Mouse (Mus musculus): ENCODE data around the gene Mep1a. TPM values are rescaled to one million over a fixed set of nuclear protein-coding genes. Genes with fewer than 3 reads are reported as not detected.

The Mep1a gene
- polyA plus RNA-seq, 2 experiments: 0.21 TPM; not detected in 1

DNA sequence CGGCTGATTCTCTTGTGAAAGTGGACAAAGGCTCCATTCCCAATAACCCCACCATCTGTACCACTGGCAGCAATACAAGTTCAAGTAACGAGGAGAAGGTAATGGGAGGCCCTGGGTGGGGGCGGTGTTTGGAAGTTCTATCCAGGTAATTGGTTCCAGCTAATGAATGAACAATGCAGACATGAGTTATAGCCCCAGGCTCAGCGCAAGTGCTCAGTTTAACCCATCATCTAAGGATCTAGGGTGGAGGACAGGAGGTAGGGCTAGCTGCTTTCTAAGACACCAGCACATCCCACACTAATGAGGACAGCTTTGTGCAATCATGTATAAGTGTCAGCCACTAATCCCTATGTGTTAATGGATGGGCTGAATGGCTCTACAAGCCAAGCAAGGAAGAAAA is 8.2 kb upstream of the Mep1a start:
- DNase-seq (ENCODE audit: low spot score): no peak
- no peak for ATAC-seq (ENCODE audit: low FRiP score, low read depth)
- H3K9me3 ChIP-seq (ENCODE audit: control insufficient read depth, low read length): no peaks in the 10 kb centered on the region
- no peaks in the 10 kb centered on the region for H3K36me3 ChIP-seq (ENCODE audit: control insufficient read depth, insufficient read depth, low read length)
- H3K4me2 ChIP-seq (replicated peaks; ENCODE audit: low read depth, low read length, severe bottlenecking): no peak overlapping the region
- H3K27me3 ChIP-seq (ENCODE audit: control insufficient read depth, insufficient read depth, low read length): no peaks in the 10 kb centered on the region
- 27% methylated on average over 4 of the region's 4 CpGs for WGBS
- H3K4me1 ChIP-seq (ENCODE audit: control insufficient read depth, insufficient read depth, low read length): no peaks in the 10 kb centered on the region
- H3K9ac ChIP-seq (ENCODE audit: low read depth, low read length, severe bottlenecking): no peak overlapping the region
- no peak overlapping the region for H3K4me3 ChIP-seq (replicated peaks; ENCODE audit: low read length)
- no peak for TF ChIP-seq POLR2A (IDR thresholded peaks at IDR 0.05; ENCODE audit: borderline replicate concordance, extremely low read depth, insufficient read depth, insufficient read length)
- H3K27ac ChIP-seq (replicated peaks; ENCODE audit: low read depth, low read length): no peak overlapping the region

DNA sequence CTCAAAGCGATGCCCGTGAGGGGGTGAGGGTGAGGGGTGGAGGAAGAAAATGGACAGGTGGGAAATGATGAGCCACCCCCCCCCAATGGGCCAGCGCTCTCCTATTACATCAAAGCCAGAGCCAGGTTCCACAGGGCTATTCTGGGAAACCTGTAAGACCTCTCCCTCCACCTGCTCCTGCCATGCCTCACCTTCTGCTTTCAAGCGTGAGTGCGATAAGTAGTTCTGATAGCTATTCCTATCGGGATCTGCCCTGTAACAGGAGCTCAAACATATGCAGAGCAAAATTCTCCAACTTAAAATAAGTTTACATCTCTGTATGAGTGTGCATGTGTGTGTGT is 2.0 kb upstream of the Mep1a start:
- 63% methylated on average over 6 of the region's 6 CpGs for WGBS
- DNase-seq (ENCODE audit: low spot score) (no peak), ATAC-seq (ENCODE audit: low FRiP score, low read depth) (no peak)
- H3K9me3 ChIP-seq (ENCODE audit: control insufficient read depth, low read length): no peaks in the 10 kb centered on the region
- no peak overlapping the region for H3K4me2 ChIP-seq (replicated peaks; ENCODE audit: low read depth, low read length, severe bottlenecking)
- H3K27ac ChIP-seq (replicated peaks; ENCODE audit: low read depth, low read length): no peak overlapping the region
- no peak overlapping the region for H3K9ac ChIP-seq (ENCODE audit: low read depth, low read length, severe bottlenecking)
- H3K27me3 ChIP-seq (ENCODE audit: control insufficient read depth, insufficient read depth, low read length): no peaks in the 10 kb centered on the region
- H3K4me1 ChIP-seq (ENCODE audit: control insufficient read depth, insufficient read depth, low read length): no peaks in the 10 kb centered on the region
- no peak for TF ChIP-seq POLR2A (IDR thresholded peaks at IDR 0.05; ENCODE audit: borderline replicate concordance, extremely low read depth, insufficient read depth, insufficient read length)
- no peaks in the 10 kb centered on the region for H3K36me3 ChIP-seq (ENCODE audit: control insufficient read depth, insufficient read depth, low read length)
- H3K4me3 ChIP-seq (replicated peaks; ENCODE audit: low read length): no peak overlapping the region

DNA sequence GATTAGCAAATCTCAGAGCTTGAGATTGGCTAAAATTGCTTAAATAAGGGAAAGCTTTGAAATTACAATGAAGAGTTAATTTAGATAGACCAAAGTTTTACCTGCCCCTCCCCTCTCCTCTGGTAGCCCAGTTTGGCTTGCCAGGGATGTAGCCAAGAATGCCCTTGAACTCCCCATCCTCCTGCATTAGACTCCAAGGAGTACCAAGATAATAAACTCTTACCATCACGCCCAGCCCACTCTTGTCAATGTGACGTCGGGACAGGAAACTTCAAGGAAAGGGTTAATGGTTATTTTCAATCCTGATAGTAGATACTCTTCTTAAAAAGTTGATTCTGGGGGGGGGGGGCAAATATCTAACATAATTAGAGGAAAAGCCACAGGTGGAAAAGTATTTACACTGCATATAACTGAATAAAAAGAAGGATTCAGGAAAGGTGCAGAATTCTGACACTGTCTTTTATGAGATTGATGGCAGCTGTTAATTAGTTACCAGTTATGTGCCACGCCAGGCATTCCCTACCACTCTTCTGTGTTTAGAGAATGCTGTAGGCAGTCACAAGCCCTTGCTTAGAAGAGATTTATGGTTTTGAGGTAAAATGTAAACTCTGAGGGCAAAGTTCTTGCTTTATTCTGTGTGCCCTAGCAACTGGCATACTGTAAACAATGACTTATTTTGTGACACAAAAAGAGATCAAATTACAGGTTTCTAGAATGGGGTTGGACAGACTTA is 1.4 kb upstream of the Mep1a start:
- Histone ChIP-seq H3K4me2 (replicated peaks; ENCODE audit: low read depth, low read length, severe bottlenecking) (no peak overlapping the region), H3K36me3 (ENCODE audit: control insufficient read depth, insufficient read depth, low read length) (no peaks in the 10 kb centered on the region), H3K27ac (replicated peaks; ENCODE audit: low read depth, low read length) (no peak overlapping the region), H3K4me3 (replicated peaks; ENCODE audit: low read length) (no peak overlapping the region), H3K27me3 (ENCODE audit: control insufficient read depth, insufficient read depth, low read length) (no peaks in the 10 kb centered on the region), H3K9me3 (ENCODE audit: control insufficient read depth, low read length) (no peaks in the 10 kb centered on the region), H3K9ac (ENCODE audit: low read depth, low read length, severe bottlenecking) (no peak overlapping the region), H3K4me1 (ENCODE audit: control insufficient read depth, insufficient read depth, low read length) (no peaks in the 10 kb centered on the region)
- WGBS: 55% methylated on average over 4 of the region's 4 CpGs
- no peak for DNase-seq (ENCODE audit: low spot score)
- ATAC-seq (ENCODE audit: low FRiP score, low read depth): no peak
- TF ChIP-seq POLR2A (IDR thresholded peaks at IDR 0.05; ENCODE audit: borderline replicate concordance, extremely low read depth, insufficient read depth, insufficient read length): no peak

DNA sequence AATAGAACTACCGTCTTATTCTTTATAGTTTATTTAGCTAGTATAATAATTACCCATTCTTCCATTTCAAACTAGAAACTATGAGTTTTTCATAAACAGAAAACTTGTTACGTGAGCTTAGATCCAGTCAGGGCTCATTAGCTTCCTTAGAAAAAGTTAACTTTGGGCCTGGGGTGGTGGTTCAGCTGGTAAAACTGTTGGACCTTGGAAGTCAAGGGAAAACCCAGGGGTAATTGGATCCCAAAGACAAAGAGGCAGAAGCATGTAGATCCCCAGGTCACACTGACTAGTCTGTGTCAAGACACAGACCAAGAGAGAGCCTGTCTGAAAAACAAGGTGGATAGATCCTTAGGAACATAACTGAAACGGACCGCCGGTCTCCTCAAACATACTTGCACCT is 981 bp downstream of the Mep1a start:
- no peaks in the 10 kb centered on the region for H3K4me1 ChIP-seq (ENCODE audit: control insufficient read depth, insufficient read depth, low read length)
- ATAC-seq (ENCODE audit: low FRiP score, low read depth) (no peak), DNase-seq (ENCODE audit: low spot score) (no peak)
- H3K4me2 ChIP-seq (replicated peaks; ENCODE audit: low read depth, low read length, severe bottlenecking): no peak overlapping the region
- H3K9ac ChIP-seq (ENCODE audit: low read depth, low read length, severe bottlenecking): no peak overlapping the region
- no peaks in the 10 kb centered on the region for H3K27me3 ChIP-seq (ENCODE audit: control insufficient read depth, insufficient read depth, low read length)
- WGBS: 96% methylated on average over 5 of the region's 5 CpGs
- no peak for TF ChIP-seq POLR2A (IDR thresholded peaks at IDR 0.05; ENCODE audit: borderline replicate concordance, extremely low read depth, insufficient read depth, insufficient read length)
- H3K36me3 ChIP-seq (ENCODE audit: control insufficient read depth, insufficient read depth, low read length): no peaks in the 10 kb centered on the region
- H3K9me3 ChIP-seq (ENCODE audit: control insufficient read depth, low read length): no peaks in the 10 kb centered on the region
- H3K27ac ChIP-seq (replicated peaks; ENCODE audit: low read depth, low read length): no peak overlapping the region
- no peak overlapping the region for H3K4me3 ChIP-seq (replicated peaks; ENCODE audit: low read length)

DNA sequence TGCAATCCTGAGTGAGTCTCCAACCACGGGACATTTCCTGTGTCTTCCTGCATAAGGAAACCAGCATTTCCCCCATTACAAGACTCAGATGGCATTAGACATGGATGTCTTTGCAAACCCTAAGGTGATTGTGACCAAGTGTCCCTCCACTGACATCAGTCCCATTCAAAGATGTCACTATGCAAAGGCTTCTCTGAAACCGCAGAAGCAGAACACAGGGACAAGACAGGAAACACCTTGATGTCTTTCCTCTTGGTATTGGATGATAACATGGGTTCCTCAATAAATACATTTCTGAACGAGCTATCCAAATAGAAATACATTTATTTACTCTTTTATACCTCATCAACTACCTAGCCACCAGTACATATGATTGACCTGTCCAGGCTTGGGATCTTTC is 1.4 kb downstream of the Mep1a start:
- Histone ChIP-seq H3K4me2 (replicated peaks; ENCODE audit: low read depth, low read length, severe bottlenecking) (no peak overlapping the region), H3K27ac (replicated peaks; ENCODE audit: low read depth, low read length) (no peak overlapping the region), H3K4me3 (replicated peaks; ENCODE audit: low read length) (no peak overlapping the region), H3K27me3 (ENCODE audit: control insufficient read depth, insufficient read depth, low read length) (no peaks in the 10 kb centered on the region), H3K36me3 (ENCODE audit: control insufficient read depth, insufficient read depth, low read length) (no peaks in the 10 kb centered on the region), H3K9me3 (ENCODE audit: control insufficient read depth, low read length) (no peaks in the 10 kb centered on the region), H3K4me1 (ENCODE audit: control insufficient read depth, insufficient read depth, low read length) (no peaks in the 10 kb centered on the region), H3K9ac (ENCODE audit: low read depth, low read length, severe bottlenecking) (no peak overlapping the region)
- no peak for DNase-seq (ENCODE audit: low spot score)
- no peak for TF ChIP-seq POLR2A (IDR thresholded peaks at IDR 0.05; ENCODE audit: borderline replicate concordance, extremely low read depth, insufficient read depth, insufficient read length)
- WGBS: 80% methylated on average over 3 of the region's 3 CpGs
- ATAC-seq (ENCODE audit: low FRiP score, low read depth): no peak

DNA sequence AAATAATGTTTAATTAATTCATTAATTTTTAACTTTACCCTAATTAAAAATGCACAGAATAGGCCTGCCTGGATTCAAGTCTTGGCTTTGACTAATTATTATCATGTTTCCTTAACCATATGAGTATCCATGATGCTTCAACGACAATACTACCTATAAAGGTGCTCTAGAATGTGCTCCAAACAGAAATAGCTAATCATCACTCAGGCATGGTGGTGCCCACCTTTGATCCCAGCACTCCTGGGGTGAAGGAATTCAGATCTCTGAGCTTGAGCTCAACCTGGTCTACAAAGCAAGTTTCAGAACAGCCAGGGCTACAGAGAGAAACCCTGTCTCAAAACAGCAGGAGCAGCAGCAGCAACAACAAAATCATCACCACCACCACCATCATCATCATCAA is 2.1 kb downstream of the Mep1a start:
- no peaks in the 10 kb centered on the region for H3K27me3 ChIP-seq (ENCODE audit: control insufficient read depth, insufficient read depth, low read length)
- DNase-seq (ENCODE audit: low spot score) (no peak), ATAC-seq (ENCODE audit: low FRiP score, low read depth) (no peak)
- TF ChIP-seq POLR2A (IDR thresholded peaks at IDR 0.05; ENCODE audit: borderline replicate concordance, extremely low read depth, insufficient read depth, insufficient read length): no peak
- 88% methylated on average over 1 of the region's 1 CpGs for WGBS
- no peak overlapping the region for H3K9ac ChIP-seq (ENCODE audit: low read depth, low read length, severe bottlenecking)
- no peak overlapping the region for H3K27ac ChIP-seq (replicated peaks; ENCODE audit: low read depth, low read length)
- no peak overlapping the region for H3K4me3 ChIP-seq (replicated peaks; ENCODE audit: low read length)
- H3K36me3 ChIP-seq (ENCODE audit: control insufficient read depth, insufficient read depth, low read length): no peaks in the 10 kb centered on the region
- H3K4me2 ChIP-seq (replicated peaks; ENCODE audit: low read depth, low read length, severe bottlenecking): no peak overlapping the region
- no peaks in the 10 kb centered on the region for H3K9me3 ChIP-seq (ENCODE audit: control insufficient read depth, low read length)
- no peaks in the 10 kb centered on the region for H3K4me1 ChIP-seq (ENCODE audit: control insufficient read depth, insufficient read depth, low read length)
